17 mouse cellular contexts compared by ENCODE assay signal in genomic region chr1:130474936-130475335, GRCm38 (mm10). TPM values are rescaled to one million over a fixed set of nuclear protein-coding genes. Genes with fewer than 3 reads are reported as not detected.
DNase-seq lines count a peak whose midpoint lies in the region; ATAC-seq lines count a peak whose summit lies in the region.
"Had no signal": no experiment of that assay in that cellular context is flagged by ENCODE, and none has a peak within 500 bp of the region (broad histone marks: within the 10 kb centered on the region; RNA-seq: fewer than 3 reads in every experiment).

No protein-coding gene starts in this region.

- peak; percentile 71 for DNase-seq in A20 (ENCODE audit: low read depth, low spot score)
- DNase-seq in CD8-positive naive resting alpha-beta T cell, adult 2 months (ENCODE audit: low read depth in 2 of 2, low spot score in 2 of 2), result peak; percentile 56 to 76
- peak; percentile 84 to 88 for DNase-seq in spleen, postnatal 36 days (ENCODE audit: low spot score in 2 of 2)
- no peak for DNase-seq in adrenal gland, adult (ENCODE audit: inconsistent age in 2 of 2, low spot score in 1 of 2)
- no peak for DNase-seq in layer of hippocampus, adult 9-10 months (ENCODE audit: low spot score)
- no peak for DNase-seq in liver, embryonic 11.5 days (ENCODE audit: low spot score)
- no peak for DNase-seq in adrenal gland, postnatal 25 days
- DNase-seq: adrenal gland, postnatal 14 days; cerebellum, adult 8-10 months; layer of hippocampus, adult 9-11 months; right cerebral cortex, adult 18-20 months had no signal

- 63% methylated on average over 6 of the region's 6 CpGs for WGBS in liver, embryonic 11.5 days

- no peaks in the 10 kb centered on the region for H3K4me1 ChIP-seq in liver, embryonic 11.5 days (replicated peaks; ENCODE audit: control insufficient read depth, insufficient read depth, low read length)
- H3K4me1 ChIP-seq: heart, embryonic 13.5 days; hindbrain, embryonic 12.5 days; limb, embryonic 15.5 days had no signal

- H3K9ac ChIP-seq in liver, embryonic 11.5 days (ENCODE audit: low read depth, low read length), result no peak overlapping the region
- H3K9ac ChIP-seq: heart, embryonic 13.5 days; hindbrain, embryonic 12.5 days; limb, embryonic 15.5 days; lung, embryonic 14.5 days had no signal

- H3K36me3 ChIP-seq in liver, embryonic 11.5 days (ENCODE audit: control insufficient read depth, insufficient read depth, low read length), result no peaks in the 10 kb centered on the region
- H3K36me3 ChIP-seq: heart, embryonic 13.5 days; hindbrain, embryonic 12.5 days; limb, embryonic 15.5 days had no signal

- no peaks in the 10 kb centered on the region for H3K9me3 ChIP-seq in liver, embryonic 11.5 days (ENCODE audit: control insufficient read depth, low read length)
- H3K9me3 ChIP-seq: heart, embryonic 13.5 days; hindbrain, embryonic 12.5 days; limb, embryonic 15.5 days had no signal

- H3K27ac ChIP-seq in liver, embryonic 11.5 days (ENCODE audit: low read depth, low read length), result no peak overlapping the region
- H3K27ac ChIP-seq: heart, embryonic 13.5 days; hindbrain, embryonic 12.5 days; limb, embryonic 15.5 days had no signal

- H3K27me3 ChIP-seq in liver, embryonic 11.5 days (replicated peaks; ENCODE audit: control insufficient read depth, insufficient read depth, low read length), result no peaks in the 10 kb centered on the region
- H3K27me3 ChIP-seq: heart, embryonic 13.5 days; hindbrain, embryonic 12.5 days; limb, embryonic 15.5 days had no signal

- H3K4me2 ChIP-seq in liver, embryonic 11.5 days, result no peak overlapping the region
- H3K4me2 ChIP-seq: heart, embryonic 13.5 days; hindbrain, embryonic 12.5 days; limb, embryonic 15.5 days; lung, embryonic 14.5 days had no signal

- peak; percentile 78 for ATAC-seq in megakaryocyte, adult 5-6 weeks (ENCODE audit: poor library complexity, severe bottlenecking)
- ATAC-seq in liver, embryonic 11.5 days (replicated peaks; ENCODE audit: low FRiP score), result no peak

- no peak overlapping the region for H3K4me3 ChIP-seq in liver, embryonic 11.5 days (ENCODE audit: low read depth, low read length)
- H3K4me3 ChIP-seq: heart, embryonic 13.5 days; hindbrain, embryonic 12.5 days; limb, embryonic 15.5 days had no signal

RNA-seq across cellular contexts. Expression of gene Cd55, which starts 12.4 kb away (rescaled TPM):
- total RNA-seq in megakaryocyte, adult 5-6 weeks (2015), result 24.5 and 27.1 TPM in 2 replicates
- total RNA-seq in megakaryocyte, adult 5-6 weeks (2017), result 11.6 and 12.2 TPM in 2 replicates
- polyA plus RNA-seq in liver, embryonic 11.5 days (2014; fragmentation: Nextera tagmentation; extraction: Ambion mirVana), result 30.1 and 31.9 TPM in 2 replicates
- total RNA-seq in adrenal gland, postnatal 25 days (2021), result 14.9 and 15.2 TPM in 2 replicates

RNA-seq across cellular contexts. Expression of gene Cd55b, which starts 52.1 kb away (rescaled TPM):
- total RNA-seq in megakaryocyte, adult 5-6 weeks (2015), result not detected in 2 replicates
- total RNA-seq in megakaryocyte, adult 5-6 weeks (2017), result not detected in 2 replicates
- not detected in 2 replicates for polyA plus RNA-seq in liver, embryonic 11.5 days (2014; fragmentation: Nextera tagmentation; extraction: Ambion mirVana)
- total RNA-seq in adrenal gland, postnatal 25 days (2021), result not detected in 2 replicates
- total RNA-seq: adrenal gland, postnatal 14 days had no signal
- polyA plus RNA-seq: embryonic facial prominence, embryonic 11.5 days; heart, embryonic 13.5 days; hindbrain, embryonic 12.5 days; limb, embryonic 15.5 days; lung, embryonic 14.5 days had no signal

Comparison
In these comparisons a context has a peak if more than half of its experiments do, and no peak if none do; other contexts are left out.
1. DNase-seq: peak in A20 (single experiment), CD8-positive naive resting alpha-beta T cell, adult 2 months (2 of 2) and spleen, postnatal 36 days (2 of 2); none in adrenal gland, adult (0 of 2), layer of hippocampus, adult 9-10 months (single experiment), liver, embryonic 11.5 days (single experiment) and adrenal gland, postnatal 25 days (single experiment).